Mouse (Mus musculus) natural killer cell, adult 2 months (primary cell): ENCODE data around the gene Chd4.
"Not testable (repeated sequence)": the region's sequence is repeated elsewhere in the genome, so short reads cannot be mapped to it uniquely, and the experiment has no call there.

Source experiments
- DNase-seq, 2 experiments: peaks; one replicate each; pipeline ENCODE4 v3.0.0; 2022; ENCODE audit warnings: low spot score in 2 of 2

The Chd4 gene

GRCm38 (mm10) chr6:125095391-125096278, at the start of gene Chd4:
Gene Chd4 (plus strand): TSS chr6:125095981.
- peak; percentile 90 to 92 for DNase-seq

- DNase-seq, result peak; percentile 53 to 77
These were observed 49.1 kb upstream of the Chd4 start for GRCm38 (mm10) chr6:125046691-125047090.

GRCm38 (mm10) chr6:125049678-125050077, 46.1 kb upstream of the Chd4 start, which contains the start of gene Acrbp:
Gene Acrbp (plus strand): TSS chr6:125049689.
- DNase-seq, result no peak

GRCm38 (mm10) chr6:125051237-125051636, 44.5 kb upstream of the Chd4 start:
- DNase-seq, result peak in 1 of 2 experiments; percentile 43

- no peak for DNase-seq
These were observed 34.3 kb upstream of the Chd4 start for GRCm38 (mm10) chr6:125061493-125061892.

GRCm38 (mm10) chr6:125062511-125062910, 33.3 kb upstream of the Chd4 start:
- no peak for DNase-seq

- no peak for DNase-seq
These were observed 31.9 kb upstream of the Chd4 start for GRCm38 (mm10) chr6:125063906-125064305.

- DNase-seq, result not testable (repeated sequence)
These were observed 30.6 kb upstream of the Chd4 start for GRCm38 (mm10) chr6:125065223-125065622.

GRCm38 (mm10) chr6:125067571-125067995, 28.2 kb upstream of the Chd4 start, which contains the start of gene Lpar5:
Gene Lpar5 (plus strand): TSS chr6:125067920.
- peak; percentile 65 to 79 for DNase-seq

- DNase-seq, result peak; percentile 62 to 69
These were observed 24.4 kb upstream of the Chd4 start for GRCm38 (mm10) chr6:125071170-125071895.

- no peak for DNase-seq
These were observed 23.9 kb upstream of the Chd4 start for GRCm38 (mm10) chr6:125071896-125072279.

- no peak for DNase-seq
These were observed 22.0 kb upstream of the Chd4 start for GRCm38 (mm10) chr6:125073825-125074224.

- DNase-seq, result no peak
These were observed 14.4 kb upstream of the Chd4 start for GRCm38 (mm10) chr6:125081394-125081793.

- DNase-seq, result no peak
These were observed 13.8 kb upstream of the Chd4 start for GRCm38 (mm10) chr6:125081797-125082560.

GRCm38 (mm10) chr6:125082801-125083386, 12.9 kb upstream of the Chd4 start:
- no peak for DNase-seq

- peak; percentile 60 to 69 for DNase-seq
These were observed 11.4 kb upstream of the Chd4 start for GRCm38 (mm10) chr6:125084424-125084823.

GRCm38 (mm10) chr6:125087937-125088336, 7.8 kb upstream of the Chd4 start:
- DNase-seq, result no peak

GRCm38 (mm10) chr6:125088561-125089321, 7.0 kb upstream of the Chd4 start:
- DNase-seq, result no peak

- no peak for DNase-seq
These were observed 6.1 kb upstream of the Chd4 start for GRCm38 (mm10) chr6:125089521-125090321.
